Mouse (Mus musculus): Measurements from ENCODE around the gene Olfr1497. TPM values are rescaled to one million over a fixed set of nuclear protein-coding genes. Genes with fewer than 3 reads are reported as not detected.
"Not testable (repeated sequence)": the region's sequence is repeated elsewhere in the genome, so short reads cannot be mapped to it uniquely, and the experiment has no call there.

Olfr1497 gene
- not detected for total RNA-seq (2021)
- long read RNA-seq, experiment 1, result 0 reads
- long read RNA-seq, experiment 2, result 0 reads

DNA sequence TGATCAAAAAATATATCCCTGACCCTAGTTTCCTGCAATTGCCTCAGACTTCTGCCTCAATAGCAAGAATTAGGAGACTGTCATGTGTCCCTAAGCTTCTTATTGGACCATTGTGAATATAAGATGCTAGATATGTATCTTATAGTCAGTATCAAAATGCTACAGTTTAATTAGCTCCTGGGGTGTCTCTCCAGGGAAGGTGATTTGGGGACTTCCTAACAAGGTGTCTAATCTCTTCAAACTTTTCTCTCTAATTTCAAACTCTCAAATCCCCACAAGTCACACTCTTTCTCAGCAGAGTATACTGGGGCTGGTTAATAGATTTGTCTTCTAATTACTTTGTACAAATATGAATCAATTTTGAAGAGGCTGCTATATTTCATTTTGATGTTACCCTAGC is at the start of gene Olfr1497:
Gene Olfr1497 (minus strand): TSS at position 101 of the 400 bp plus-strand sequence.
- no peak for DNase-seq

DNA sequence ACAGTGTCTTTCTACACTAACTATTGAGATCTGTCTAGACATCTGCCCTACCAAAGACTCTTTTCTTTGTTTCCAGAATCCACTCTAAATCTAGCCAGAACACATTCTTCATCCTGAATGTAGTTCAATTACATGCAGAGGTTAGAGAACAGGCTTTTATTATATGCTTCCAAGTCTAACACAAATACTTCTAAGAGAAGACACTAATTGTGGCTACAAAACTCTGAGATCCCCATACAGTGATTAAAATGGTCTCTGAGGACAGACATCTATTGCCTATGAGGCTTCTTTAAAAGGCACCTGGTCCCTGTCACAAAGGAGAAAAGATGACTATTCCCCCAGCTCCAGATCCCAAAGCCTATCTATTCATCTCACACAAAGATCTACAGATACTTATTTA is 32.4 kb upstream of the Olfr1497 start, which contains the start of gene Olfr1500:
Gene Olfr1500 (minus strand): TSS at position 101 of the 400 bp plus-strand sequence.
- DNase-seq, result no peak

DNA sequence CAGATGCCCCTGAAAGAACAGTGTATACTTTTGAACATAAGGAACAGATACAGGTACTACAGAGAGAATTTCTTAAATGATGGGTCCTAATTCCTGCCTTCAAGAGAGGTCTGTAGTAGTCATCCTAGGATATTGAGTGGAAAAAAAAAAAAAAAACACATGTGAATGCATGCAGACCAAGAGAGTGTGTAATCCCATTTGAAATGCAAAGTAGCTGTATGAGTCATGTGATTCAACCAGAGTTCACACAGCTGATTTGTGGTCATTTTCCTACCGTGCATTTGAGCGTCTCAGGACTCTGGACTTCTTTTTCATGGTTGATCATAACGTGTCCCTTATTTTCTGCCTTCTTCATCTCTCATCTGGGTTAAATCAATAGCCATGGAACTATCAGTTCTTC is 30.4 kb upstream of the Olfr1497 start:
- DNase-seq, result no peak

DNA sequence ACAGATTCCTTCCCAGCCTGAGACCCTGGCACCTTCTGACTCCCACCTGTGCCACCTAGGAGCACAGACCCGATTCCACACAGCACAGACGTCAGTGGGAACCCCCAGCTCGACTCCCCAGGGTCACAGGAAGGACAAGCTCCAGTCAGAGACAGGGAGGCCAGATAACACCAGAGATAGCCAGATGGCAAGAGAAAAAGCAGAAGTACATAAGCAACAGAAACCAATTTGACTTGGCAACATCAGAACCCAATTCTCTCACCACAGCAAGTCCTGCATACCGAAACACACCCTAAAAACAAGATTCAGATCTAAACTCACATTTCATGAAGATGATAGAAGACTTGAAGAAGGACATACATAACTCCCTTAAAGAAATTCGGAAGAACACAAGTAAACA is 22.8 kb upstream of the Olfr1497 start:
- DNase-seq, result no peak

DNA sequence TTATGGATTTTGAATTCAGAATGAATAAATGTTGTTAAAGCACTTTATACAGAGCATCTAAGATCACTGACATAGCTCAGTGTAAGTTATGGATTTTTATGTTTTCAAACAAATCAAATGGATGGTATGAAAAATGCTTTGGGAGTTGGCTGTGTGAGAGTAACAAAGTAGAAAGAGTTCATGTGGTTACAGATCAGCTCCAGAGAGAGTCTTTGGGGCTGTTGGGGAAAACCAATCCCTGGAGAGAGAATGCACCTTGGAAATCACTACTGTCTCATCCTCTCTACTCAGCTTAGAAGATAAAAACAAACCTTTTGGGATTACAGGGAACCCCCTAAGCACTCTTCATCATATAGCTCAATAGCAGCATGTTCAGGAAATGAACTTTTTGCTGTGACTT is 21.3 kb upstream of the Olfr1497 start, which contains the start of gene Olfr1499:
Gene Olfr1499 (minus strand): TSS at position 101 of the 400 bp plus-strand sequence.
- DNase-seq, result no peak

DNA sequence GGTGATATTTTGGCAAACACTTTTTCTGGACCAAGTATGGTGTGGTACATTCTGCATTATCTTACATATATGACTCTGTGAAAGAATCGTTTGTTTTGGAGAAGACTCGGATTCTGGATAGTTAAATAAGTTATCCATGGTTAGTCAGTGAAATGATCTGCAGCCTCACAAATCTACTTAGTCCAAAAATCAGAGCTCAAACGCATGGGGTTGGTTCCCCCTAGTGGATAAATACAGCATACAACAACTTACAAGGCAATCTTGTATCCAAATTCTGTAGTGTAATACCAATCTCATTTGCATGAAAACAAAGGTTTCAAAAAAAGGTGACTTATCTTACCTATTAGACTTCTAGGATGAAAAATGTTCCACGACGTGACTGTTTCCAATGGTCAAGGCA is 20.8 kb upstream of the Olfr1497 start:
- DNase-seq, result no peak

DNA sequence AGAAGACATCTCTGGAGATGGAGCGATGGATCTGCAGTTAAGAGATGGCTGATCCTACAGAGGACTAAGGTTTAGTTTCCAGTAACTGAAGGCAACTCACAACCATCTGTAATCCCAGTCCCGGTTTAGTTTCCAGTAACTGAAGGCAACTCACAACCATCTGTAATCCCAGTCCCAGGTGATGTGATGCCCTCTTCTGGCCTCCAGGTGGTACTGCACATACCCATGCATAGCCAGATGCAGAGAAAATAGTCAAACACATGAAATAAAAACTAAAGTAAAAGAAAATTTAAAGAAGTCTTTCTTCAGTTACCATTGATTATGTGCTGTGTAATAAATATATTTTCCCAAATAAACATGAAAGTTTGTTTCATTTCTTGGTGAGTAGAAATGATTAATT is 14.8 kb upstream of the Olfr1497 start:
- DNase-seq, result no peak

DNA sequence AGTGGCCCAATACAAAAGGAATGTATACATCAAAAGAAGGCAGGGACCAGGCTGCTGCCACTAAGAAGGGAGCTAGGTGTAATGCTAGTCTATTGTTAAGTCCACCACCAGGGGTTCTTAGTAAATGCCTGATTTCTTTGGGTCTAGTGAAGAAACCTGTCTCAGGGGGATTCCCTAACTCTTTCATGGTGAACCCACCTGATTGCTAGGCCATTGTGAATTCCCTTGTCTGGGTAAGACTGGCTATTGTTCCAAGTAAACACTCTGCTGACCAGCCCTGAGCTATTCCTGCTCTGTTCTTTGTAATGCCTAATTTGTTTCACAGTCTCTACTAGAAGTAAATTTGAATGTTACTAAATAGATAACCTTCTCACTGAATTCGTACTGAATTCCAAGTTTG is 7.5 kb upstream of the Olfr1497 start:
- DNase-seq, result not testable (repeated sequence)

DNA sequence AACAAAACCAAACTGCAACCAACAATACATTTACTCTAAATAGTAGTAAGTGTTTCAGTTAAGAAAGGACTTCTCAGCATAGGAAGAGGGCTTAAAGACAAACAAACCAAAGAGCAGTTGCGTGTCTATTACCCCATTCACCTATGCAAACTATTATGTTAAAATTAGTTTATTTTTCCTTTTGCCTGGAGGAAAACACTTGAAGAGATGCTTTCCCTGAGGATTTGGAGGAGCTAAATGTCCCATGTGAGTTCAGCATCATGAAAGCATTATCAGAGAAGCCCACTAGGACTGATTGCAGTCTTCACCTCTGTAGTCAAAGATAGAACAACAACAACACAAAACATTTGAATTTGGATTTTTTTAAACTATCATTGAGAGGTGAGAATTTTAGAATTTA is 20.4 kb downstream of the Olfr1497 start, which contains the start of gene Olfr1496:
Gene Olfr1496 (plus strand): TSS at position 301 of the 400 bp plus-strand sequence.
- DNase-seq, result no peak

DNA sequence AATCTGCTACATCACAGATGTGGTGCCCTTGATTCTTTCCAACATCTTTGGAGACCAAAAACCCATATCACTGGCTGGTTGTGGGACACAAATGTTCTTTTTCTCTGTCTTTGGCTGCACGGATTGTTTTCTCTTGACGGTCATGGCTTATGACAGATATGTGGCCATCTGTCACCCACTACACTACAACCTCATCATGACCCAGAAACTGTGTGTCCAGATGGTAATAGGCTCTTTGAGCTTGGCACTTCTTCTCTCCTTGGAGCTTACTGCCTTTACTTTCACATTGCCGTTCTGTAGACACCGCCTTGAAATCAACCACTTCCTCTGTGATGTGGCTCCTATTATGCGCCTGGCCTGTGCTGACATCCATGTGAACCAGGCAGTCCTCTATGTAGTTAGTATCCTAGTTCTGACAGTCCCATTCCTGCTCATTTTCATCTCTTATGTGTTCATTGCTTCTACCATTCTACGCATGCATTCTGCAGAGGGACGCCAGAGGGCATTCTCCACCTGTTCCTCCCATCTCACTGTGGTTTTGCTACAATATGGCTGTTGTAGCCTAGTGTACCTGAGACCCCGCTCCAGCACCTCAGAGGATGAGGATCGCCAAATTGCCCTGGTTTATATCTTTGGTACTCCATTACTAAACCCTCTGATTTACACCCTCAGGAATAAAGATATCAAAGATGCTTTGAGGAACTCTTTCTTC is 29.3 kb downstream of the Olfr1497 start:
- DNase-seq, result no peak

DNA sequence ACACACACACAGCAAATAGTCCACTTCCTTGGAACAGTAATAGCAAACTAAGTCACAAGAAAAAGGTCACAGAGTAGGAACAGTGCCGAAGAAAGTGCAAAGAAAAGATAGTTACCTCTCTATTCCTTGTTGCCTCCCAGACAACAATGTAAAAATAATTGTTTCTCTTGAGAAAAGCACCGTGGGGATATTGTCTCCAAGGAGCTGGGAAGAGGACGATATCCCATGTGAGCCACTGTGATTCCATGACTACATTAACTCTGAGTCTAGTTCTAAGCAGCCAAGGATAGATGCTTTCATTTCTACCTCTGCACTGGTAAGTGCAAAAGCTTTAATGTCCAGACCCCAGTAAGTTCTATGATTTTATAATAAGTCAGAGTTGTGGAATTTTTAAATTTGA is 33.7 kb downstream of the Olfr1497 start, which contains the start of gene Olfr1495:
Gene Olfr1495 (plus strand): TSS at position 301 of the 400 bp plus-strand sequence.
- no peak for DNase-seq

DNA sequence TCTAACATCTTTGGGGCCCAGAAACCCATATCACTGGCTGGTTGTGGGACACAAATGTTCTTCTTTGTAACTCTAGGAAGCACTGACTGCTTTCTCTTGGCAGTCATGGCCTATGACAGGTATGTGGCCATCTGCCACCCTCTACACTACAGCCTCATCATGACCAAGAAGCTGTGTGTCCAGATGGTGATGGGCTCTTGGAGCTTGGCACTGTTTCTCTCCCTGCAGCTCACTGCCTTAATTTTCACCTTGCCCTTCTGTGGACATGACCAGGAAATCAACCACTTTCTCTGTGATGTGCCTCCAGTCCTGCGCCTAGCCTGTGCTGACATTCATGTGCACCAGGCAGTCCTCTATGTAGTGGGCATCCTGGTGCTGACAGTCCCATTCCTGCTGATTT is 48.6 kb downstream of the Olfr1497 start:
- DNase-seq, result no peak

Other genes starting within 250 kb of the Olfr1497 start
- gene Olfr1484, start 214.7 kb downstream of the Olfr1497 start, total RNA-seq (2021), result not detected
- not detected for gene Olfr1487, start 180.8 kb downstream of the Olfr1497 start, total RNA-seq (2021)
- not detected for gene Olfr1489, start 166.6 kb downstream of the Olfr1497 start, total RNA-seq (2021)
- gene Olfr1490, start 147.1 kb downstream of the Olfr1497 start, total RNA-seq (2021), result not detected
- not detected for gene Olfr1491, start 100.9 kb downstream of the Olfr1497 start, total RNA-seq (2021)
- gene Olfr1493-ps1, start 74.9 kb downstream of the Olfr1497 start, total RNA-seq (2021), result not detected
- not detected for gene Olfr1494, start 58.5 kb downstream of the Olfr1497 start, total RNA-seq (2021)
- not detected for gene Olfr1495, start 33.6 kb downstream of the Olfr1497 start, total RNA-seq (2021)
- not detected for gene Olfr1496, start 20.3 kb downstream of the Olfr1497 start, total RNA-seq (2021)
- gene Olfr1499, start 21.2 kb upstream of the Olfr1497 start, total RNA-seq (2021), result not detected
- gene Olfr1500, start 32.3 kb upstream of the Olfr1497 start, total RNA-seq (2021), result not detected
- gene Olfr1501, start 52.5 kb upstream of the Olfr1497 start, total RNA-seq (2021), result not detected
- gene Olfr1502, start 63.6 kb upstream of the Olfr1497 start, total RNA-seq (2021), result not detected
- gene Olfr1504, start 99.7 kb upstream of the Olfr1497 start, total RNA-seq (2021), result not detected
- gene Olfr1505, start 115.3 kb upstream of the Olfr1497 start, total RNA-seq (2021), result not detected

Measured in heart, adult 18-20 months (tissue).